Mouse (Mus musculus): ENCODE measurements at regions not wholly inside any gene's neighbourhood (a gene's known extent, or its start where the extent isn't known, plus 50 kb on each side); places are given as distances from the start of the nearest gene placed in this dataset.

DNA sequence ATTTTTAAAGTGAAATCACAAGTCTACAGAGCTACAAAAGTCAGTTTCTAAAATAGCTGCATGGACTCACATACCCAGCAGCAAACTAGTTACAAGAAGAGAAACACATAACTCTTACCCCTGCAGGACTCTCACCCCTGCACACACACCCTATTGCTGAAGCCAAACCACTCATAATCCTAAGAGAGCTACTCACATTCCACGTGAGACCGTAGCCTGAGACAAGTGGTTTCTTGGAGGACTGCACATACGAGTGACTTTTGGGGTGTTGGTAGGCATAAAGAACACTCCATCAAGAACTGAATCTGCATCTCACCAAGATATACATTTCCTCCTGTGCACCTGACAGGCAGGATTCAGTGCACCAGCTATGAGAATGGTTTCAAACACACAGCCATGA, 150.8 kb downstream of the Gsdmc2 start:
- Histone ChIP-seq H3K27me3 (ENCODE audit: control insufficient read depth, insufficient read depth, low read length) (no peaks in the 10 kb centered on the region), H3K4me1 (ENCODE audit: control insufficient read depth, insufficient read depth, low read length) (no peaks in the 10 kb centered on the region), H3K4me2 (ENCODE audit: low read depth, low read length) (no peak overlapping the region), H3K27ac (ENCODE audit: low read depth, low read length) (no peak overlapping the region), H3K9ac (replicated peaks; ENCODE audit: low read depth, low read length) (no peak overlapping the region), H3K4me3 (ENCODE audit: low read depth, low read length) (no peak overlapping the region), H3K36me3 (ENCODE audit: control insufficient read depth, insufficient read depth, low read length) (no peaks in the 10 kb centered on the region), H3K9me3 (ENCODE audit: control insufficient read depth, low read length) (no peaks in the 10 kb centered on the region)
- ATAC-seq (ENCODE audit: low read depth), result no peak
- 89% methylated on average over 3 of the region's 3 CpGs for WGBS

DNA sequence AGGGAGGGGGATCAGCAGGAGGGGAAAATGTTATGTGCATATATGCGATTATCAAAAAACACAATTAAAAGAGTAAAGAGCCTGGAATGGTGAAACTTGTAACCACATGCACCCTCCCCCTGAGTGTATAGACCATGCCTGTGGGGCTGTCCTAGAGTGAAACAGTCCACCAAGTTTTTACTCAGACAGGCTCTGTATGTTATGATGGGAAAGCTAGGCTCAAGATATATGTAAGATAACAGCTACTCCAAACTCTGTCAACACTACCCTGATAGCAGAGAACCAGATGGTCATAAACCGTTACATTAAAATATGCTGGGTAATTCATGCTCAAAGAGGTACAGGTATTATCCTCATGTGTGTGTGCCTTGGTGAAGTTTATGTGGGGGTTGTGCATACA, 151.4 kb downstream of the Gsdmc2 start:
- H3K9me3 ChIP-seq (ENCODE audit: control insufficient read depth, low read length), result no peaks in the 10 kb centered on the region
- 90% methylated on average over 2 of the region's 2 CpGs for WGBS
- H3K4me3 ChIP-seq (ENCODE audit: low read depth, low read length), result no peak overlapping the region
- H3K27ac ChIP-seq (ENCODE audit: low read depth, low read length), result no peak overlapping the region
- H3K4me1 ChIP-seq (ENCODE audit: control insufficient read depth, insufficient read depth, low read length), result no peaks in the 10 kb centered on the region
- no peaks in the 10 kb centered on the region for H3K36me3 ChIP-seq (ENCODE audit: control insufficient read depth, insufficient read depth, low read length)
- H3K27me3 ChIP-seq (ENCODE audit: control insufficient read depth, insufficient read depth, low read length), result no peaks in the 10 kb centered on the region
- no peak overlapping the region for H3K9ac ChIP-seq (replicated peaks; ENCODE audit: low read depth, low read length)
- no peak for ATAC-seq (ENCODE audit: low read depth)
- no peak overlapping the region for H3K4me2 ChIP-seq (ENCODE audit: low read depth, low read length)

GRCm38 (mm10) chr15:63692491-63693295, 152.3 kb downstream of the Gsdmc2 start:
- WGBS, result 31% methylated on average over 9 of the region's 9 CpGs
- Histone ChIP-seq H3K4me1 (ENCODE audit: control insufficient read depth, insufficient read depth, low read length) (no peaks in the 10 kb centered on the region), H3K27me3 (ENCODE audit: control insufficient read depth, insufficient read depth, low read length) (no peaks in the 10 kb centered on the region), H3K9me3 (ENCODE audit: control insufficient read depth, low read length) (no peaks in the 10 kb centered on the region), H3K27ac (ENCODE audit: low read depth, low read length) (no peak overlapping the region), H3K4me2 (ENCODE audit: low read depth, low read length) (no peak overlapping the region), H3K4me3 (ENCODE audit: low read depth, low read length) (no peak overlapping the region), H3K36me3 (ENCODE audit: control insufficient read depth, insufficient read depth, low read length) (no peaks in the 10 kb centered on the region), H3K9ac (replicated peaks; ENCODE audit: low read depth, low read length) (no peak overlapping the region)
- ATAC-seq (ENCODE audit: low read depth), result no peak

DNA sequence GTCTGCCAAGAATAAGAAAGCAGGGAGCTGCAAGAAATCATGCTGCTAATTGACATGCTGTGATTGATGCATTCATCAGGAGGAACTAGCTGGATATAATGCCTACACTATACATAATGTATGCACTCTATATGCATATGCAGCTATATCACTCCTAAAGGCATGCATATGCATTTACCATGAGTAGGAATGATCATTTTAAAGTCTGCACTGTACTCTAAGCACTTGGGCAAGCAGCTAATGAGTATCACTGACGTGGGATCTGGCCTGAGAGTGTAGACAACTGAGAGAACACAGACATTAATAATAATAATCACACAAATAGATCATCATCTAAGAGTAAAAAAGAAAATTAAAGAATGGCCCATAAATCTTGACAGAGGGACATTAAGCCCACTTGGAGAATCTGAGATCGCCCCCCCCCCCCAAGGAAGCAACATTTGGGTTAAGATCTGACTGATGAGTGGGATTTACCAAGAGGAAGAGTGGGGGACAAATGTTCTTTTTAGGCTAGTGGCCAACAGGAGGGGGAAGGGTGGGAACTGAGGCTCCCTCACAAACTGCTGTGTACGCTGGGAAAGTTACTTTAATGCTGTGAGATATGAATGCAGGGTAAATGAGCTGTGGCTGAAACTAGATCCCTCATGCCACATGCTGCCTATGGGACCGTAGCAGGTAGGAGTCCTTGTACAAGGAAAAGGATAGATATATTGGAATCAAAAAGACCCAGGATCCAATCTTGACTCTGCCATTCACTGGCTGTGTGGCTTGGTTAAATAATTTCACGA, 155.0 kb downstream of the Gsdmc2 start:
- no peak overlapping the region for H3K4me2 ChIP-seq (ENCODE audit: low read depth, low read length)

DNA sequence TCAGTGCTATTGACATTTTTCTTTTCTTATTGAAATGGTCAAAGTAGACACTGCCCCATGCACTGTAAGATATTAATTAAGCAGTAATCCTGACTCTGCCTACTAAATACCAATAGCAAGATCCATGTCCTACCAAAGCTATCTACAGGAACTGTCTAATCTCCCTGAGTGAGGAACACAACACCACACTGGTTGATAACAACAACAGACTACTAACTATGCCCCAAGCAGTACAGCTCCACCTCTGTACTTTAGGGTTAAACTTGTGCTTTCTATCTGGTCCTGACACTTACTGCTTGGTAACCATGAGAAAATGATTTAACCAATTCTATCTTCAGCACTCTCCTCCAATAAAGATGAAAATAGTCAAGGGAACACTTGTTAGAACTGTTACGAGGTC, 157.1 kb downstream of the Gsdmc2 start:
- ATAC-seq (ENCODE audit: low read depth), result no peak
- no peak overlapping the region for H3K4me3 ChIP-seq (ENCODE audit: low read depth, low read length)
- 94% methylated on average over 1 of the region's 1 CpGs for WGBS

More for the DNA sequence above, 155.0 kb downstream of the Gsdmc2 start:
- no peak overlapping the region for H3K4me3 ChIP-seq (ENCODE audit: low read depth, low read length)
- no peaks in the 10 kb centered on the region for H3K4me1 ChIP-seq (ENCODE audit: control insufficient read depth, insufficient read depth, low read length)
- no peak; the same call in 1 of the 2 replicates for ATAC-seq (ENCODE audit: low read depth)
- 70% methylated on average over 5 of the region's 5 CpGs for WGBS
- H3K36me3 ChIP-seq (ENCODE audit: control insufficient read depth, insufficient read depth, low read length), result no peaks in the 10 kb centered on the region
- H3K9ac ChIP-seq (replicated peaks; ENCODE audit: low read depth, low read length), result no peak overlapping the region
- no peak overlapping the region for H3K27ac ChIP-seq (ENCODE audit: low read depth, low read length)
- no peaks in the 10 kb centered on the region for H3K27me3 ChIP-seq (ENCODE audit: control insufficient read depth, insufficient read depth, low read length)
- H3K9me3 ChIP-seq (ENCODE audit: control insufficient read depth, low read length), result no peaks in the 10 kb centered on the region

GRCm38 (mm10) chr15:63686954-63687562, 157.9 kb downstream of the Gsdmc2 start:
- no peak overlapping the region for H3K4me3 ChIP-seq (ENCODE audit: low read depth, low read length)
- no peak for ATAC-seq (ENCODE audit: low read depth)
- H3K27ac ChIP-seq (ENCODE audit: low read depth, low read length), result no peak overlapping the region
- no peak overlapping the region for H3K4me2 ChIP-seq (ENCODE audit: low read depth, low read length)
- no peaks in the 10 kb centered on the region for H3K4me1 ChIP-seq (ENCODE audit: control insufficient read depth, insufficient read depth, low read length)
- H3K9me3 ChIP-seq (ENCODE audit: control insufficient read depth, low read length), result no peaks in the 10 kb centered on the region
- no peaks in the 10 kb centered on the region for H3K27me3 ChIP-seq (ENCODE audit: control insufficient read depth, insufficient read depth, low read length)
- H3K36me3 ChIP-seq (ENCODE audit: control insufficient read depth, insufficient read depth, low read length), result no peaks in the 10 kb centered on the region
- H3K9ac ChIP-seq (replicated peaks; ENCODE audit: low read depth, low read length), result no peak overlapping the region
- 73% methylated on average over 3 of the region's 3 CpGs for WGBS

More for the DNA sequence above, 157.1 kb downstream of the Gsdmc2 start:
- no peaks in the 10 kb centered on the region for H3K4me1 ChIP-seq (ENCODE audit: control insufficient read depth, insufficient read depth, low read length)
- H3K4me2 ChIP-seq (ENCODE audit: low read depth, low read length), result no peak overlapping the region
- no peaks in the 10 kb centered on the region for H3K9me3 ChIP-seq (ENCODE audit: control insufficient read depth, low read length)
- H3K36me3 ChIP-seq (ENCODE audit: control insufficient read depth, insufficient read depth, low read length), result no peaks in the 10 kb centered on the region
- H3K27ac ChIP-seq (ENCODE audit: low read depth, low read length), result no peak overlapping the region
- H3K27me3 ChIP-seq (ENCODE audit: control insufficient read depth, insufficient read depth, low read length), result no peaks in the 10 kb centered on the region
- H3K9ac ChIP-seq (replicated peaks; ENCODE audit: low read depth, low read length), result no peak overlapping the region

DNA sequence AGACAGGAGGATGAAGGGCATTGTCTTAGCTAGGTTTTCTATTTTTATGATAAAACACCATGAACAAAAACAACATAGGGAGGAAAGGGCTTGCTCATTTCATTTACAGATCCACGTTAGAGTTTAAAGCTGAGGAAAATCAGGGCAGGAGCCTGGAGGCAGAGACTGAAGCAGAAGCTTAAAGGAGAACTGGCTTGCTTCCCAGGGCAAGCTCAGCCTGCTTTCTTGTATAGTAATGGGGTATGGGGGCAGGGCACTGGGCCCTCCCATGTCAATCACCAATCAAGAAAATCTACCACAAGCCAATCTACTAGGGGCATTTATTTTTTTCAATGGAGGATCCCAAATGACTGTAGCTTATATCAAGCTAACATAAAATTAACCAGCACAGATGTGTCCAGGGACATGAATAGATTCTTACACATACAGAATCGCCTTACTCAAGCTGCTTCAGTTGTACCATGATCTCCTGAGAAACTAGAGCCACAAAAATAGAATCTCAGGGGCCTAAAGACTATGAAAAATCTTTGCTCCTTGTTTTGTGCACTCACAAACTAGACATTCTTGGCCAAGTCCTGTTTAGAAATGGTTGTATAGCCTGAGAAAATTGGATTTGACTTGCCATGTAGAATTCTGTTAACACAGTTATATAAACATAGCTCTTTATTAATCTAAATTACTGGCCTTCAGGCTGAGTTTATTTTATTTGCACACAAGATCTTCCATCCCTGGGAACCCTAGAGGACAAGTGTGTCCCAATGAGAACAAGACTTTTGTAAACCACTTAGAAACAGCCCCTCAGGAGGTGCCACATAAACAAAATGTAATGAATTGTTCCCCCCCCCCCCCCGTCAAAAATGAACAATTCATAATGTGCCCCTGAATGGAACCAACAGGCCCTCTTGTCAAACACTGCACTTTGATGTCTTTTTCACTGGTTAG, 164.7 kb downstream of the Gsdmc2 start:
- no peak for ATAC-seq (ENCODE audit: low read depth)

GRCm38 (mm10) chr15:63678921-63679320, 166.1 kb downstream of the Gsdmc2 start:
- Histone ChIP-seq H3K4me1 (ENCODE audit: control insufficient read depth, insufficient read depth, low read length) (no peaks in the 10 kb centered on the region), H3K4me2 (ENCODE audit: low read depth, low read length) (no peak overlapping the region), H3K9me3 (ENCODE audit: control insufficient read depth, low read length) (no peaks in the 10 kb centered on the region), H3K4me3 (ENCODE audit: low read depth, low read length) (no peak overlapping the region), H3K9ac (replicated peaks; ENCODE audit: low read depth, low read length) (no peak overlapping the region), H3K36me3 (ENCODE audit: control insufficient read depth, insufficient read depth, low read length) (no peaks in the 10 kb centered on the region), H3K27me3 (ENCODE audit: control insufficient read depth, insufficient read depth, low read length) (no peaks in the 10 kb centered on the region), H3K27ac (ENCODE audit: low read depth, low read length) (no peak overlapping the region)
- no peak for ATAC-seq (ENCODE audit: low read depth)
- 90% methylated on average over 5 of the region's 5 CpGs for WGBS

More for the DNA sequence above, 164.7 kb downstream of the Gsdmc2 start:
- Histone ChIP-seq H3K9ac (replicated peaks; ENCODE audit: low read depth, low read length) (no peak overlapping the region), H3K4me2 (ENCODE audit: low read depth, low read length) (no peak overlapping the region), H3K36me3 (ENCODE audit: control insufficient read depth, insufficient read depth, low read length) (no peaks in the 10 kb centered on the region), H3K27ac (ENCODE audit: low read depth, low read length) (no peak overlapping the region), H3K9me3 (ENCODE audit: control insufficient read depth, low read length) (no peaks in the 10 kb centered on the region), H3K27me3 (ENCODE audit: control insufficient read depth, insufficient read depth, low read length) (no peaks in the 10 kb centered on the region), H3K4me3 (ENCODE audit: low read depth, low read length) (no peak overlapping the region), H3K4me1 (ENCODE audit: control insufficient read depth, insufficient read depth, low read length) (no peaks in the 10 kb centered on the region)
- WGBS, result 50% methylated on average over 3 of the region's 3 CpGs

Data from neural tube, embryonic 14.5 days (tissue).